ENCODE assay signal across 10 mouse cellular contexts in genomic region chr9:121951114-121951423, GRCm38 (mm10). TPM values are rescaled to one million over a fixed set of nuclear protein-coding genes. Genes with fewer than 3 reads are reported as not detected.
DNase-seq lines count a peak whose midpoint lies in the region; ATAC-seq lines count a peak whose summit lies in the region.
"Had no signal": no experiment of that assay in that cellular context is flagged by ENCODE, and none has a peak within 500 bp of the region (broad histone marks: within the 10 kb centered on the region; RNA-seq: fewer than 3 reads in every experiment).

No protein-coding gene starts in this region.

- H3K9me3 ChIP-seq in kidney, embryonic 14.5 days (ENCODE audit: control insufficient read depth, low read length), result no peaks in the 10 kb centered on the region
- H3K9me3 ChIP-seq in embryonic facial prominence, embryonic 12.5 days, result no peaks in the 10 kb centered on the region
- H3K9me3 ChIP-seq in hindbrain, embryonic 14.5 days (ENCODE audit: control insufficient read depth, low read length), result no peaks in the 10 kb centered on the region
- no peaks in the 10 kb centered on the region for H3K9me3 ChIP-seq in midbrain, embryonic 14.5 days (ENCODE audit: control insufficient read depth, low read length)

- peak overlapping the region; percentile 50 for H3K9ac ChIP-seq in kidney, embryonic 14.5 days (ENCODE audit: low read depth, low read length)
- H3K9ac ChIP-seq in embryonic facial prominence, embryonic 12.5 days, result 0 out of 2 replicates have a peak overlapping the region, but pooled peaks have one; percentile 2
- H3K9ac ChIP-seq in hindbrain, embryonic 14.5 days, result peak overlapping the region; percentile 21; the same call in 1 of the 2 replicates
- H3K9ac ChIP-seq in midbrain, embryonic 14.5 days (replicated peaks; ENCODE audit: low read length), result peak overlapping the region; percentile 13; the same call in 1 of the 2 replicates

- no peaks in the 10 kb centered on the region; the same call in 1 of the 2 replicates for H3K27me3 ChIP-seq in kidney, embryonic 14.5 days (ENCODE audit: control insufficient read depth, insufficient read depth, low read length)
- no peaks in the 10 kb centered on the region for H3K27me3 ChIP-seq in embryonic facial prominence, embryonic 12.5 days
- H3K27me3 ChIP-seq in hindbrain, embryonic 14.5 days (ENCODE audit: control insufficient read depth, insufficient read depth, low read length), result no peaks in the 10 kb centered on the region
- H3K27me3 ChIP-seq in midbrain, embryonic 14.5 days (ENCODE audit: control insufficient read depth, insufficient read depth, low read length), result no peaks in the 10 kb centered on the region

- WGBS in kidney, embryonic 14.5 days, result 34% methylated on average over 4 of the region's 4 CpGs
- WGBS in embryonic facial prominence, embryonic 12.5 days, result 37% methylated on average over 4 of the region's 4 CpGs
- WGBS in hindbrain, embryonic 14.5 days, result 36% methylated on average over 4 of the region's 4 CpGs
- 35% methylated on average over 4 of the region's 4 CpGs for WGBS in midbrain, embryonic 14.5 days

- H3K4me1 ChIP-seq in kidney, embryonic 14.5 days (ENCODE audit: control insufficient read depth, insufficient read depth, low read length), result no peaks in the 10 kb centered on the region
- peaks cover 21% of the 10 kb centered on the region for H3K4me1 ChIP-seq in embryonic facial prominence, embryonic 12.5 days
- peaks cover 12% of the 10 kb centered on the region for H3K4me1 ChIP-seq in hindbrain, embryonic 14.5 days (replicated peaks; ENCODE audit: control insufficient read depth, insufficient read depth, low read length)
- 0 out of 2 replicates have a peak, but pooled peaks cover 3% of the 10 kb centered on the region for H3K4me1 ChIP-seq in midbrain, embryonic 14.5 days (ENCODE audit: control insufficient read depth, insufficient read depth, low read length)

- no peak overlapping the region for H3K27ac ChIP-seq in kidney, embryonic 14.5 days (ENCODE audit: low read depth, low read length)
- peak overlapping the region; percentile 69; the same call in 1 of the 2 replicates for H3K27ac ChIP-seq in embryonic facial prominence, embryonic 12.5 days
- peak overlapping the region; percentile 38; the same call in 1 of the 2 replicates for H3K27ac ChIP-seq in hindbrain, embryonic 14.5 days
- H3K27ac ChIP-seq in midbrain, embryonic 14.5 days (replicated peaks; ENCODE audit: low read depth, low read length), result no peak overlapping the region

- H3K36me3 ChIP-seq in kidney, embryonic 14.5 days (ENCODE audit: control insufficient read depth, insufficient read depth, low read length), result no peaks in the 10 kb centered on the region
- H3K36me3 ChIP-seq in embryonic facial prominence, embryonic 12.5 days, result no peaks in the 10 kb centered on the region
- H3K36me3 ChIP-seq in hindbrain, embryonic 14.5 days (replicated peaks; ENCODE audit: control insufficient read depth, insufficient read depth), result no peaks in the 10 kb centered on the region
- no peaks in the 10 kb centered on the region for H3K36me3 ChIP-seq in midbrain, embryonic 14.5 days (ENCODE audit: control insufficient read depth, insufficient read depth, low read length)

- intact Hi-C loops in left cerebral cortex, postnatal 14 days (cut with DNase I), result no loop called here

- no peak for DNase-seq in kidney, adult 18-20 months
- no peak for DNase-seq in hindbrain, embryonic 14.5 days (ENCODE audit: low spot score)
- DNase-seq in midbrain, embryonic 14.5 days, result no peak
- DNase-seq in right cerebral cortex, adult 18-20 months, result no peak
- no peak for DNase-seq in cerebellum, adult 8-10 months
- no peak for DNase-seq in left cerebral cortex, postnatal 14 days (ENCODE audit: low spot score in 2 of 2)

- peak overlapping the region; percentile 29; the same call in 1 of the 2 replicates for H3K4me3 ChIP-seq in kidney, embryonic 14.5 days (ENCODE audit: low read length)
- peak overlapping the region; percentile 24 for H3K4me3 ChIP-seq in embryonic facial prominence, embryonic 12.5 days
- H3K4me3 ChIP-seq in hindbrain, embryonic 14.5 days (replicated peaks; ENCODE audit: low read length), result peak overlapping the region; percentile 17
- H3K4me3 ChIP-seq in midbrain, embryonic 14.5 days (replicated peaks; ENCODE audit: low read depth, low read length), result no peak overlapping the region

- H3K4me2 ChIP-seq in kidney, embryonic 14.5 days (replicated peaks; ENCODE audit: low read depth, low read length), result peak overlapping the region; percentile 38
- H3K4me2 ChIP-seq in embryonic facial prominence, embryonic 12.5 days (replicated peaks), result peak overlapping the region; percentile 41
- H3K4me2 ChIP-seq in hindbrain, embryonic 14.5 days (replicated peaks), result peak overlapping the region; percentile 47
- H3K4me2 ChIP-seq in midbrain, embryonic 14.5 days (ENCODE audit: low read length), result peak overlapping the region; percentile 32

- no peak; the same call in 1 of the 2 replicates for ATAC-seq in kidney, embryonic 14.5 days (ENCODE audit: low FRiP score, low TSS enrichment)
- no peak; the same call in 1 of the 2 replicates for ATAC-seq in embryonic facial prominence, embryonic 12.5 days (ENCODE audit: insufficient number of reproducible peaks, insufficient read depth, low FRiP score, low TSS enrichment)
- no peak for ATAC-seq in hindbrain, embryonic 14.5 days (ENCODE audit: low FRiP score)
- no peak for ATAC-seq in midbrain, embryonic 14.5 days (ENCODE audit: low FRiP score, low TSS enrichment)

RNA-seq across cellular contexts. Expression of gene Fam198a, which starts 0.3 kb away (rescaled TPM):
- 0.73 and 1.0 TPM in 2 replicates for polyA plus RNA-seq in kidney, embryonic 14.5 days (2014; fragmentation: Nextera tagmentation; extraction: Ambion mirVana)
- polyA plus RNA-seq in embryonic facial prominence, embryonic 12.5 days (2016; fragmentation: Nextera tagmentation; extraction: Ambion mirVana), result 2.1 and 2.2 TPM in 2 replicates
- 1.7 TPM in 2 replicates for polyA plus RNA-seq in hindbrain, embryonic 14.5 days (2014; fragmentation: Nextera tagmentation; extraction: Ambion mirVana)
- polyA plus RNA-seq in midbrain, embryonic 14.5 days (2014; fragmentation: Nextera tagmentation; extraction: Ambion mirVana), result 0.80 and 0.81 TPM in 2 replicates
- 1 to 10 TPM; 3.7 to 4.3 TPM for total RNA-seq in left cerebral cortex, postnatal 14 days (2021)

RNA-seq across cellular contexts. Expression of gene Cyp8b1, which starts 35.0 kb away (rescaled TPM):
- polyA plus RNA-seq in kidney, embryonic 14.5 days (2014; fragmentation: Nextera tagmentation; extraction: Ambion mirVana), result not detected in 2 replicates
- not detected in 2 replicates for polyA plus RNA-seq in embryonic facial prominence, embryonic 12.5 days (2016; fragmentation: Nextera tagmentation; extraction: Ambion mirVana)
- polyA plus RNA-seq in hindbrain, embryonic 14.5 days (2014; fragmentation: Nextera tagmentation; extraction: Ambion mirVana), result not detected in 2 replicates
- polyA plus RNA-seq in midbrain, embryonic 14.5 days (2014; fragmentation: Nextera tagmentation; extraction: Ambion mirVana), result not detected in 2 replicates
- total RNA-seq in left cerebral cortex, postnatal 14 days (2021), result not detected
- total RNA-seq: gastrocnemius, postnatal 25 days had no signal
- polyA plus RNA-seq: brain, embryonic 14.5 days had no signal

RNA-seq across cellular contexts. Expression of gene Pomgnt2, which starts 45.8 kb away (rescaled TPM):
- 8.6 and 11.6 TPM in 2 replicates for polyA plus RNA-seq in kidney, embryonic 14.5 days (2014; fragmentation: Nextera tagmentation; extraction: Ambion mirVana)
- polyA plus RNA-seq in embryonic facial prominence, embryonic 12.5 days (2016; fragmentation: Nextera tagmentation; extraction: Ambion mirVana), result 13.9 and 15.0 TPM in 2 replicates
- 28.6 and 29.4 TPM in 2 replicates for polyA plus RNA-seq in hindbrain, embryonic 14.5 days (2014; fragmentation: Nextera tagmentation; extraction: Ambion mirVana)
- polyA plus RNA-seq in midbrain, embryonic 14.5 days (2014; fragmentation: Nextera tagmentation; extraction: Ambion mirVana), result 22.4 and 23.0 TPM in 2 replicates
- 10 to 100 TPM; 38.6 to 38.8 TPM for total RNA-seq in left cerebral cortex, postnatal 14 days (2021)

RNA-seq across cellular contexts. Expression of gene Ackr2, which starts 52.9 kb away (rescaled TPM):
- polyA plus RNA-seq in kidney, embryonic 14.5 days (2014; fragmentation: Nextera tagmentation; extraction: Ambion mirVana), result 0.42 and 0.96 TPM in 2 replicates
- 0.22 and 0.27 TPM in 2 replicates for polyA plus RNA-seq in embryonic facial prominence, embryonic 12.5 days (2016; fragmentation: Nextera tagmentation; extraction: Ambion mirVana)
- 2.4 and 4.1 TPM in 2 replicates for polyA plus RNA-seq in hindbrain, embryonic 14.5 days (2014; fragmentation: Nextera tagmentation; extraction: Ambion mirVana)
- polyA plus RNA-seq in midbrain, embryonic 14.5 days (2014; fragmentation: Nextera tagmentation; extraction: Ambion mirVana), result 3.2 and 4.5 TPM in 2 replicates
- total RNA-seq in left cerebral cortex, postnatal 14 days (2021), result 1 to 10 TPM; 5.2 to 7.8 TPM

Comparison
In these comparisons a context has a peak if more than half of its experiments do, and no peak if none do; other contexts are left out.
1. H3K27ac ChIP-seq: peak in embryonic facial prominence, embryonic 12.5 days (single experiment) and hindbrain, embryonic 14.5 days (single experiment); none in kidney, embryonic 14.5 days (single experiment) and midbrain, embryonic 14.5 days (single experiment).
2. Peak in every context shown above with its lines, with median percentiles within 50 percentile points of each other: H3K4me2 ChIP-seq and H3K9ac ChIP-seq.